Mouse (Mus musculus): ENCODE data around the gene Zfp865. TPM values are rescaled to one million over a fixed set of nuclear protein-coding genes. Genes with fewer than 3 reads are reported as not detected.

Gene Zfp865
- polyA plus RNA-seq, 1 experiment from 2014 or later: 8.6 TPM

- H3K9ac ChIP-seq (ENCODE audit: low read depth, low read length): peak overlapping the region; percentile 96
- peaks cover 4% of the 10 kb centered on the region; the same call in 1 of the 2 replicates for H3K36me3 ChIP-seq (ENCODE audit: control insufficient read depth, insufficient read depth, low read length)
- peak overlapping the region; percentile 87 for H3K4me3 ChIP-seq (ENCODE audit: low read depth, low read length)
- H3K27ac ChIP-seq (ENCODE audit: low read depth, low read length): peak overlapping the region; percentile 90
- ATAC-seq (ENCODE audit: low FRiP score): peak; percentile 12
- no peaks in the 10 kb centered on the region for H3K27me3 ChIP-seq (ENCODE audit: control insufficient read depth, insufficient read depth, low read length)
- H3K4me2 ChIP-seq (replicated peaks; ENCODE audit: low read depth, low read length): peak overlapping the region; percentile 81
- no peaks in the 10 kb centered on the region for H3K9me3 ChIP-seq (ENCODE audit: control insufficient read depth, low read length)
- under 1% methylated on average over 11 of the region's 15 CpGs for WGBS
- H3K4me1 ChIP-seq (replicated peaks; ENCODE audit: control insufficient read depth, insufficient read depth, low read length): 0 out of 2 replicates have a peak, but pooled peaks cover 2% of the 10 kb centered on the region
- no peak for DNase-seq (ENCODE audit: low spot score)
These were observed 509 bp downstream of the Zfp865 start for GRCm38 (mm10) chr7:5020685-5021084.

GRCm38 (mm10) chr7:5021197-5021596 is 1.0 kb downstream of the Zfp865 start:
- no peak for ATAC-seq (ENCODE audit: low FRiP score)
- peak overlapping the region; percentile 87 for H3K4me3 ChIP-seq (ENCODE audit: low read depth, low read length)
- H3K4me1 ChIP-seq (replicated peaks; ENCODE audit: control insufficient read depth, insufficient read depth, low read length): 0 out of 2 replicates have a peak, but pooled peaks cover 2% of the 10 kb centered on the region
- H3K36me3 ChIP-seq (ENCODE audit: control insufficient read depth, insufficient read depth, low read length): peaks cover 4% of the 10 kb centered on the region; the same call in 1 of the 2 replicates
- peak overlapping the region; percentile 81 for H3K4me2 ChIP-seq (replicated peaks; ENCODE audit: low read depth, low read length)
- H3K9me3 ChIP-seq (ENCODE audit: control insufficient read depth, low read length): no peaks in the 10 kb centered on the region
- H3K9ac ChIP-seq (ENCODE audit: low read depth, low read length): peak overlapping the region; percentile 96
- WGBS: 54% methylated on average over 5 of the region's 5 CpGs
- no peak for DNase-seq (ENCODE audit: low spot score)
- H3K27ac ChIP-seq (ENCODE audit: low read depth, low read length): no peak overlapping the region
- H3K27me3 ChIP-seq (ENCODE audit: control insufficient read depth, insufficient read depth, low read length): no peaks in the 10 kb centered on the region

GRCm38 (mm10) chr7:5029543-5029942 is 9.4 kb downstream of the Zfp865 start:
- Histone ChIP-seq H3K4me2 (replicated peaks; ENCODE audit: low read depth, low read length) (no peak overlapping the region), H3K9ac (ENCODE audit: low read depth, low read length) (no peak overlapping the region), H3K9me3 (ENCODE audit: control insufficient read depth, low read length) (peaks cover 13% of the 10 kb centered on the region), H3K27me3 (ENCODE audit: control insufficient read depth, insufficient read depth, low read length) (no peaks in the 10 kb centered on the region), H3K36me3 (ENCODE audit: control insufficient read depth, insufficient read depth, low read length) (peaks cover 46% of the 10 kb centered on the region), H3K27ac (ENCODE audit: low read depth, low read length) (no peak overlapping the region), H3K4me3 (ENCODE audit: low read depth, low read length) (no peak overlapping the region), H3K4me1 (replicated peaks; ENCODE audit: control insufficient read depth, insufficient read depth, low read length) (no peaks in the 10 kb centered on the region)
- 95% methylated on average over 22 of the region's 22 CpGs for whole genome bisulfite sequencing
- DNase-seq (ENCODE audit: low spot score): no peak
- ATAC-seq (ENCODE audit: low FRiP score): no peak

- Histone ChIP-seq H3K9ac (ENCODE audit: low read depth, low read length) (no peak overlapping the region), H3K36me3 (ENCODE audit: control insufficient read depth, insufficient read depth, low read length) (peaks cover 45% of the 10 kb centered on the region), H3K4me2 (replicated peaks; ENCODE audit: low read depth, low read length) (no peak overlapping the region), H3K27me3 (ENCODE audit: control insufficient read depth, insufficient read depth, low read length) (no peaks in the 10 kb centered on the region), H3K27ac (ENCODE audit: low read depth, low read length) (no peak overlapping the region), H3K9me3 (ENCODE audit: control insufficient read depth, low read length) (peaks cover 13% of the 10 kb centered on the region), H3K4me1 (replicated peaks; ENCODE audit: control insufficient read depth, insufficient read depth, low read length) (no peaks in the 10 kb centered on the region), H3K4me3 (ENCODE audit: low read depth, low read length) (no peak overlapping the region)
- ATAC-seq (ENCODE audit: low FRiP score) (no peak), DNase-seq (ENCODE audit: low spot score) (no peak)
- WGBS: 92% methylated on average over 21 of the region's 21 CpGs
These were observed 9.8 kb downstream of the Zfp865 start for GRCm38 (mm10) chr7:5029946-5030345.

GRCm38 (mm10) chr7:5030554-5031275 is 10.5 kb downstream of the Zfp865 start:
- no peak overlapping the region for H3K27ac ChIP-seq (ENCODE audit: low read depth, low read length)
- H3K36me3 ChIP-seq (ENCODE audit: control insufficient read depth, insufficient read depth, low read length): peaks cover 50% of the 10 kb centered on the region
- WGBS: 82% methylated on average over 63 of the region's 63 CpGs
- no peaks in the 10 kb centered on the region for H3K4me1 ChIP-seq (replicated peaks; ENCODE audit: control insufficient read depth, insufficient read depth, low read length)
- H3K4me3 ChIP-seq (ENCODE audit: low read depth, low read length): no peak overlapping the region
- H3K9ac ChIP-seq (ENCODE audit: low read depth, low read length): no peak overlapping the region
- no peak for DNase-seq (ENCODE audit: low spot score)
- ATAC-seq (ENCODE audit: low FRiP score): 0 out of 2 replicates have a peak, but pooled peaks have one; percentile 10
- H3K4me2 ChIP-seq (replicated peaks; ENCODE audit: low read depth, low read length): no peak overlapping the region
- no peaks in the 10 kb centered on the region for H3K27me3 ChIP-seq (ENCODE audit: control insufficient read depth, insufficient read depth, low read length)
- H3K9me3 ChIP-seq (ENCODE audit: control insufficient read depth, low read length): peaks cover 13% of the 10 kb centered on the region

GRCm38 (mm10) chr7:5031496-5031895 is 11.3 kb downstream of the Zfp865 start:
- Histone ChIP-seq H3K4me1 (replicated peaks; ENCODE audit: control insufficient read depth, insufficient read depth, low read length) (no peaks in the 10 kb centered on the region), H3K27ac (ENCODE audit: low read depth, low read length) (no peak overlapping the region), H3K9me3 (ENCODE audit: control insufficient read depth, low read length) (peaks cover 13% of the 10 kb centered on the region), H3K36me3 (ENCODE audit: control insufficient read depth, insufficient read depth, low read length) (peaks cover 50% of the 10 kb centered on the region), H3K27me3 (ENCODE audit: control insufficient read depth, insufficient read depth, low read length) (no peaks in the 10 kb centered on the region), H3K4me2 (replicated peaks; ENCODE audit: low read depth, low read length) (no peak overlapping the region), H3K9ac (ENCODE audit: low read depth, low read length) (no peak overlapping the region), H3K4me3 (ENCODE audit: low read depth, low read length) (no peak overlapping the region)
- ATAC-seq (ENCODE audit: low FRiP score) (no peak), DNase-seq (ENCODE audit: low spot score) (no peak)
- WGBS: 75% methylated on average over 46 of the region's 46 CpGs

GRCm38 (mm10) chr7:5033818-5034217 is 13.6 kb downstream of the Zfp865 start, which contains the start of gene 4632433K11Rik:
4632433K11Rik (plus strand) TSS chr7:5034118.
- Histone ChIP-seq H3K4me1 (replicated peaks; ENCODE audit: control insufficient read depth, insufficient read depth, low read length) (no peaks in the 10 kb centered on the region), H3K27me3 (ENCODE audit: control insufficient read depth, insufficient read depth, low read length) (no peaks in the 10 kb centered on the region), H3K4me3 (ENCODE audit: low read depth, low read length) (no peak within 1 kb of the TSS), H3K4me2 (replicated peaks; ENCODE audit: low read depth, low read length) (no peak within 1 kb of the TSS), H3K9ac (ENCODE audit: low read depth, low read length) (no peak within 1 kb of the TSS), H3K27ac (ENCODE audit: low read depth, low read length) (no peak within 1 kb of the TSS), H3K36me3 (ENCODE audit: control insufficient read depth, insufficient read depth, low read length) (peaks cover 48% of the 10 kb centered on the region), H3K9me3 (ENCODE audit: control insufficient read depth, low read length) (peaks cover 13% of the 10 kb centered on the region)
- DNase-seq (ENCODE audit: low spot score) (no peak), ATAC-seq (ENCODE audit: low FRiP score) (no peak)
- 94% methylated on average over 3 of the region's 3 CpGs for WGBS

GRCm38 (mm10) chr7:5035628-5036027 is 15.5 kb downstream of the Zfp865 start:
- H3K36me3 ChIP-seq (ENCODE audit: control insufficient read depth, insufficient read depth, low read length): peaks cover 32% of the 10 kb centered on the region
- 97% methylated on average over 17 of the region's 17 CpGs for WGBS
- DNase-seq (ENCODE audit: low spot score) (no peak), ATAC-seq (ENCODE audit: low FRiP score) (no peak)
- H3K9me3 ChIP-seq (ENCODE audit: control insufficient read depth, low read length): peaks cover 3% of the 10 kb centered on the region
- H3K27me3 ChIP-seq (ENCODE audit: control insufficient read depth, insufficient read depth, low read length): no peaks in the 10 kb centered on the region
- H3K9ac ChIP-seq (ENCODE audit: low read depth, low read length): no peak overlapping the region
- H3K4me3 ChIP-seq (ENCODE audit: low read depth, low read length): no peak overlapping the region
- H3K27ac ChIP-seq (ENCODE audit: low read depth, low read length): no peak overlapping the region
- no peak overlapping the region for H3K4me2 ChIP-seq (replicated peaks; ENCODE audit: low read depth, low read length)
- no peaks in the 10 kb centered on the region for H3K4me1 ChIP-seq (replicated peaks; ENCODE audit: control insufficient read depth, insufficient read depth, low read length)

- ATAC-seq (ENCODE audit: low FRiP score) (no peak), DNase-seq (ENCODE audit: low spot score) (no peak)
- WGBS: 93% methylated on average over 9 of the region's 9 CpGs
- Histone ChIP-seq H3K9ac (ENCODE audit: low read depth, low read length) (no peak overlapping the region), H3K4me3 (ENCODE audit: low read depth, low read length) (no peak overlapping the region), H3K9me3 (ENCODE audit: control insufficient read depth, low read length) (no peaks in the 10 kb centered on the region), H3K4me1 (replicated peaks; ENCODE audit: control insufficient read depth, insufficient read depth, low read length) (no peaks in the 10 kb centered on the region), H3K27ac (ENCODE audit: low read depth, low read length) (no peak overlapping the region), H3K36me3 (ENCODE audit: control insufficient read depth, insufficient read depth, low read length) (peaks cover 27% of the 10 kb centered on the region), H3K4me2 (replicated peaks; ENCODE audit: low read depth, low read length) (no peak overlapping the region), H3K27me3 (ENCODE audit: control insufficient read depth, insufficient read depth, low read length) (no peaks in the 10 kb centered on the region)
These were observed 16.0 kb downstream of the Zfp865 start for GRCm38 (mm10) chr7:5036136-5036535.
